ENCODE assay signal across 22 mouse cellular contexts in genomic region chr14:99355610-99355870, GRCm38 (mm10). TPM values are rescaled to one million over a fixed set of nuclear protein-coding genes. Genes with fewer than 3 reads are reported as not detected.
A peak's percentile ranks its signal among the peaks of the same experiment; 100 is the strongest.
DNase-seq lines count a peak whose midpoint lies in the region; TF ChIP-seq lines count a peak whose summit lies in the region.
"Had no signal": no experiment of that assay in that cellular context is flagged by ENCODE, and none has a peak within 500 bp of the region (broad histone marks: within the 10 kb centered on the region; RNA-seq: fewer than 3 reads in every experiment).

No protein-coding gene starts in this region.

- no peaks in the 10 kb centered on the region for H3K9me3 ChIP-seq in ES-Bruce4 (replicated peaks; ENCODE audit: control insufficient read depth, insufficient read depth, low read length, poor library complexity, severe bottlenecking)
- no peaks in the 10 kb centered on the region for H3K9me3 ChIP-seq in ES-E14 (ENCODE audit: control insufficient read depth, insufficient read depth, low read depth, low read length)
- H3K9me3 ChIP-seq: embryonic facial prominence, embryonic 10.5 days; embryonic facial prominence, embryonic 12.5 days; forebrain, embryonic 13.5 days; forebrain, embryonic 15.5 days had no signal

- TF ChIP-seq CTCF in ES-Bruce4 (IDR thresholded peaks at IDR 0.05; ENCODE audit: low read depth, low read length) = no peak

- no peaks in the 10 kb centered on the region for H3K27me3 ChIP-seq in ES-Bruce4 (ENCODE audit: control insufficient read depth, insufficient read depth, low read length, poor library complexity, severe bottlenecking)
- H3K27me3 ChIP-seq: CH12.LX; embryonic facial prominence, embryonic 12.5 days; forebrain, embryonic 13.5 days; forebrain, embryonic 15.5 days had no signal

- H3K27ac ChIP-seq in ES-Bruce4 (ENCODE audit: insufficient read depth, low read length) = peak overlapping the region; percentile 96
- peak overlapping the region; percentile 81; the same call in 1 of the 2 replicates for H3K27ac ChIP-seq in ES-E14 (ENCODE audit: insufficient read depth, low read depth, low read length, poor library complexity, severe bottlenecking)
- H3K27ac ChIP-seq: embryonic facial prominence, embryonic 10.5 days; embryonic facial prominence, embryonic 12.5 days; forebrain, embryonic 13.5 days; forebrain, embryonic 15.5 days had no signal

- TF ChIP-seq EP300 in ES-Bruce4 (IDR thresholded peaks at IDR 0.05; ENCODE audit: insufficient read depth, low read depth, low read length) = no peak

- TF ChIP-seq POLR2A in ES-Bruce4 (IDR thresholded peaks at IDR 0.05; ENCODE audit: insufficient read depth, low read length) = no peak

- no peak overlapping the region for H3K9ac ChIP-seq in ES-Bruce4 (ENCODE audit: low read depth, poor library complexity, severe bottlenecking)
- H3K9ac ChIP-seq in ES-E14 (ENCODE audit: insufficient read depth, low read depth, low read length, poor library complexity, severe bottlenecking) = no peak overlapping the region
- H3K9ac ChIP-seq: embryonic facial prominence, embryonic 12.5 days; forebrain, embryonic 13.5 days; forebrain, embryonic 15.5 days; forebrain, postnatal 0 days had no signal

- DNase-seq in heart, adult 11 months = peak; percentile 16
- no peak for DNase-seq in heart, adult 9 months (ENCODE audit: low spot score in 2 of 2)
- DNase-seq in ES-E14 (ENCODE audit: low read depth, low spot score) = no peak
- no peak for DNase-seq in urinary bladder, postnatal 36 days (ENCODE audit: low spot score in 2 of 2)
- DNase-seq in retina, embryonic 14.5 days (ENCODE audit: low spot score) = no peak
- DNase-seq: adrenal gland, adult 8-10 months; adrenal gland, postnatal 14 days; adrenal gland, postnatal 36 days; B cell, adult 2 months; cerebellum, adult 11-12 months; cerebellum, adult 2 months; cerebellum, adult 9-10 months; cerebellum, postnatal 10 days; cerebellum, postnatal 25 days; forebrain, postnatal 0 days had no signal

- in situ Hi-C loops in ES-E14 (cut with MboI; ENCODE audit: low sequenced_read_pairs in 2 of 2, unreplicated experiment in 2 of 2) = no loop called here

- H3K4me1 ChIP-seq in ES-Bruce4 (ENCODE audit: control insufficient read depth, insufficient read depth, low read length) = peaks cover 11% of the 10 kb centered on the region
- H3K4me1 ChIP-seq in ES-E14 (ENCODE audit: control insufficient read depth in 2 of 2, insufficient read depth in 2 of 2, low read length in 2 of 2, poor library complexity in 1 of 2) = peaks cover 5 to 16% of the 10 kb centered on the region in 2 experiments
- H3K4me1 ChIP-seq: embryonic facial prominence, embryonic 10.5 days; embryonic facial prominence, embryonic 12.5 days; forebrain, embryonic 15.5 days had no signal

- no peak overlapping the region for H3K4me3 ChIP-seq in ES-Bruce4 (ENCODE audit: low read depth, low read length)
- no peak overlapping the region for H3K4me3 ChIP-seq in ES-E14 (ENCODE audit: insufficient read depth in 1 of 2, low read depth in 1 of 2, low read length in 2 of 2, poor library complexity in 1 of 2, severe bottlenecking in 1 of 2)
- H3K4me3 ChIP-seq: embryonic facial prominence, embryonic 10.5 days; embryonic facial prominence, embryonic 12.5 days; forebrain, embryonic 13.5 days; forebrain, embryonic 15.5 days had no signal

- H3K36me3 ChIP-seq in ES-Bruce4 (ENCODE audit: control insufficient read depth, insufficient read depth, low read length, poor library complexity, severe bottlenecking) = no peaks in the 10 kb centered on the region
- H3K36me3 ChIP-seq in ES-E14 (ENCODE audit: control insufficient read depth, insufficient read depth, low read length, poor library complexity, severe bottlenecking) = no peaks in the 10 kb centered on the region
- H3K36me3 ChIP-seq: embryonic facial prominence, embryonic 10.5 days; embryonic facial prominence, embryonic 12.5 days; forebrain, embryonic 15.5 days had no signal

TF ChIP-seq in ES-E14, 5 proteins besides CTCF, POLR2A, EP300 and RAD21:
- TF ChIP-seq ZC3H11A (IDR thresholded peaks at IDR 0.05; ENCODE audit: borderline replicate concordance, low read depth, low read length) = no peak
- no peak for TF ChIP-seq CHD2 (IDR thresholded peaks at IDR 0.05; ENCODE audit: low read depth, low read length)
- no peak for TF ChIP-seq HCFC1 (IDR thresholded peaks at IDR 0.05; ENCODE audit: borderline replicate concordance, insufficient read depth, low read length)
- TF ChIP-seq MAFK (IDR thresholded peaks at IDR 0.05; ENCODE audit: insufficient read depth, low read depth, low read length) = no peak
- TF ChIP-seq ZNF384 (IDR thresholded peaks at IDR 0.05; ENCODE audit: low read depth, low read length) = no peak

RNA-seq across cellular contexts. Expression of gene Klf5, which starts 57.0 kb away (rescaled TPM):
- polyA plus RNA-seq in ES-Bruce4 (2011; ENCODE audit: insufficient read depth, insufficient read length, low read depth, missing spikeins) = 122 and 125 TPM in 2 replicates
- total RNA-seq in ES-E14 (2012; rRNA removed) = 23.2 and 34.7 TPM in 2 replicates
- polyA plus RNA-seq: activated CD4-positive, CD25-positive, alpha-beta regulatory T cell, adult 4 months had no signal
